Mouse (Mus musculus) embryonic facial prominence, embryonic 14.5 days (tissue): Measurements from ENCODE around the gene Wdr72. TPM values are rescaled to one million over a fixed set of nuclear protein-coding genes. Genes with fewer than 3 reads are reported as not detected.

ENCODE experiments used
- ATAC-seq: fragments of 200-750 bp; cut with Nextera tagmentation; 2 replicates; pipeline ENCODE4 v1.8.0; 2017; ENCODE audit warnings: low read depth, moderate number of reproducible peaks, moderate TSS enrichment
- DNase-seq: peaks from one replicate; pipeline ENCODE4 v3.0.0-alpha.2; 2015; ENCODE audit warnings: low spot score
- H3K27ac ChIP-seq: fragments of 300-500 bp; sonication (generic); replicated peaks from 2 replicates; pipeline ENCODE4 v1.5.1; 2014; ENCODE audit warnings: low read depth, mild to moderate bottlenecking, low read length, moderate library complexity
- H3K27me3 ChIP-seq: fragments of 300-500 bp; sonication (generic); replicated peaks from 2 replicates; pipeline ENCODE4 v1.6.1; 2014; ENCODE audit warnings: low read length; ENCODE audit not compliant: control insufficient read depth, insufficient read depth
- H3K36me3 ChIP-seq: fragments of 300-500 bp; sonication (generic); 2 replicates; pipeline ENCODE4 v1.6.1; 2014; ENCODE audit warnings: low read length, mixed read lengths; ENCODE audit not compliant: control insufficient read depth, insufficient read depth
- H3K4me1 ChIP-seq: fragments of 300-500 bp; sonication (generic); 2 replicates; pipeline ENCODE4 v1.6.1; 2014; ENCODE audit warnings: antibody characterized with exemption, low read length; ENCODE audit not compliant: control insufficient read depth, insufficient read depth
- H3K4me2 ChIP-seq: fragments of 300-500 bp; sonication (generic); 2 replicates; pipeline ENCODE4 v1.6.1; 2014; ENCODE audit warnings: low read depth, mild to moderate bottlenecking, low read length, moderate library complexity, mixed read lengths
- H3K4me3 ChIP-seq: fragments of 300-500 bp; sonication (generic); 2 replicates; pipeline ENCODE4 v1.5.1; 2014; ENCODE audit warnings: low read depth, mild to moderate bottlenecking, low read length
- H3K9ac ChIP-seq: fragments of 300-500 bp; sonication (generic); 2 replicates; pipeline ENCODE4 v1.6.1; 2014; ENCODE audit warnings: low read depth, mild to moderate bottlenecking, low read length, moderate library complexity, mixed read lengths
- H3K9me3 ChIP-seq: fragments of 300-500 bp; sonication (generic); 2 replicates; pipeline ENCODE4 v1.6.1; 2016; ENCODE audit warnings: low read length; ENCODE audit not compliant: control insufficient read depth
- WGBS: fragments of 180-500 bp; shearing (Covaris S2); extraction: QIAGEN DNeasy Blood & Tissue Kit; methylation state at CpG from one replicate; pipeline ENCODE4 v1.1.7; 2014; 5-methylcytosine and 5-hydroxymethylcytosine counted together
- polyA plus RNA-seq: library from polyadenylated mRNA; unstranded; fragments of >200 nt; fragmentation: Nextera tagmentation; extraction: Ambion mirVana; gene quantifications from 2 replicates; pipeline ENCODE4 v1.2.1, GENCODE M21; 2014

Gene Wdr72
- polyA plus RNA-seq = 0.50 and 0.86 TPM in 2 replicates

- 2% methylated on average over 9 of the region's 17 CpGs for WGBS
Measured at GRCm38 (mm10) chr9:74109761-74110460, at the start of gene Wdr72. Gene Wdr72 (plus strand): TSS chr9:74110356.

GRCm38 (mm10) chr9:74066278-74066677 is 43.9 kb upstream of the Wdr72 start:
- H3K4me2 ChIP-seq = no peak overlapping the region
- DNase-seq = no peak
- WGBS = 70% methylated on average over 3 of the region's 3 CpGs

More at GRCm38 (mm10) chr9:74109761-74110460, at the start of gene Wdr72:
- H3K27ac ChIP-seq = no peak within 1 kb of the TSS
- H3K9me3 ChIP-seq = no peaks in the 10 kb centered on the region
- DNase-seq (no peak), ATAC-seq (no peak)
- peak within 1 kb of the TSS; percentile 45 for H3K9ac ChIP-seq
- H3K36me3 ChIP-seq = no peaks in the 10 kb centered on the region
- no peaks in the 10 kb centered on the region for H3K4me1 ChIP-seq
- no peaks in the 10 kb centered on the region for H3K27me3 ChIP-seq
- H3K4me3 ChIP-seq = peak within 1 kb of the TSS; percentile 32
- H3K4me2 ChIP-seq = peak within 1 kb of the TSS; percentile 56

GRCm38 (mm10) chr9:74066766-74067165 is 43.4 kb upstream of the Wdr72 start:
- peak; percentile 74 for DNase-seq
- no peak for ATAC-seq
- H3K9ac ChIP-seq = no peak overlapping the region

More at GRCm38 (mm10) chr9:74066278-74066677, 43.9 kb upstream of the Wdr72 start:
- no peak overlapping the region for H3K27ac ChIP-seq
- no peaks in the 10 kb centered on the region for H3K9me3 ChIP-seq
- no peaks in the 10 kb centered on the region for H3K36me3 ChIP-seq
- no peak overlapping the region for H3K4me3 ChIP-seq
- H3K4me1 ChIP-seq = no peaks in the 10 kb centered on the region; the same call in 1 of the 2 replicates
- ATAC-seq = no peak
- H3K27me3 ChIP-seq = no peaks in the 10 kb centered on the region
- H3K9ac ChIP-seq = no peak overlapping the region

GRCm38 (mm10) chr9:74075958-74076357 is 34.2 kb upstream of the Wdr72 start:
- Histone ChIP-seq H3K27me3 (no peaks in the 10 kb centered on the region), H3K9ac (no peak overlapping the region), H3K4me2 (no peak overlapping the region), H3K27ac (no peak overlapping the region), H3K4me1 (no peaks in the 10 kb centered on the region), H3K9me3 (no peaks in the 10 kb centered on the region), H3K36me3 (no peaks in the 10 kb centered on the region), H3K4me3 (no peak overlapping the region)
- no peak for ATAC-seq
- no peak for DNase-seq
- 71% methylated on average over 2 of the region's 2 CpGs for WGBS

More at GRCm38 (mm10) chr9:74066766-74067165, 43.4 kb upstream of the Wdr72 start:
- Histone ChIP-seq H3K4me3 (no peak overlapping the region), H3K4me1 (no peaks in the 10 kb centered on the region; the same call in 1 of the 2 replicates), H3K36me3 (no peaks in the 10 kb centered on the region), H3K4me2 (no peak overlapping the region), H3K27ac (no peak overlapping the region), H3K27me3 (no peaks in the 10 kb centered on the region), H3K9me3 (no peaks in the 10 kb centered on the region)
- WGBS = 44% methylated on average over 10 of the region's 10 CpGs

GRCm38 (mm10) chr9:74078458-74078857 is 31.7 kb upstream of the Wdr72 start:
- ATAC-seq (no peak), DNase-seq (peak; percentile 21)
- H3K4me1 ChIP-seq = no peaks in the 10 kb centered on the region
- H3K9me3 ChIP-seq = no peaks in the 10 kb centered on the region
- no peaks in the 10 kb centered on the region for H3K27me3 ChIP-seq
- H3K4me3 ChIP-seq = no peak overlapping the region
- no peak overlapping the region for H3K27ac ChIP-seq
- no peak overlapping the region for H3K4me2 ChIP-seq
- H3K9ac ChIP-seq = no peak overlapping the region
- H3K36me3 ChIP-seq = no peaks in the 10 kb centered on the region

GRCm38 (mm10) chr9:74080241-74080640 is 29.9 kb upstream of the Wdr72 start:
- 37% methylated on average over 5 of the region's 5 CpGs for whole genome bisulfite sequencing
- Histone ChIP-seq H3K27ac (no peak overlapping the region), H3K9ac (no peak overlapping the region), H3K4me3 (no peak overlapping the region), H3K9me3 (no peaks in the 10 kb centered on the region), H3K4me2 (no peak overlapping the region), H3K4me1 (no peaks in the 10 kb centered on the region), H3K36me3 (no peaks in the 10 kb centered on the region), H3K27me3 (no peaks in the 10 kb centered on the region)
- ATAC-seq (no peak), DNase-seq (peak; percentile 35)

- Histone ChIP-seq H3K36me3 (no peaks in the 10 kb centered on the region), H3K4me2 (no peak overlapping the region), H3K9me3 (0 out of 2 replicates have a peak, but pooled peaks cover 6% of the 10 kb centered on the region), H3K9ac (no peak overlapping the region), H3K4me3 (no peak overlapping the region), H3K27ac (no peak overlapping the region), H3K27me3 (no peaks in the 10 kb centered on the region), H3K4me1 (no peaks in the 10 kb centered on the region)
- no peak for DNase-seq
- no peak for ATAC-seq
Measured at GRCm38 (mm10) chr9:74101591-74101990, 8.6 kb upstream of the Wdr72 start.

- H3K9me3 ChIP-seq = 0 out of 2 replicates have a peak, but pooled peaks cover 6% of the 10 kb centered on the region
- DNase-seq (no peak), ATAC-seq (no peak)
- H3K4me3 ChIP-seq = no peak overlapping the region
- H3K4me1 ChIP-seq = no peaks in the 10 kb centered on the region
- H3K4me2 ChIP-seq = no peak overlapping the region
- no peak overlapping the region for H3K27ac ChIP-seq
- H3K36me3 ChIP-seq = no peaks in the 10 kb centered on the region
- no peaks in the 10 kb centered on the region for H3K27me3 ChIP-seq
- no peak overlapping the region for H3K9ac ChIP-seq
- 83% methylated on average over 1 of the region's 1 CpGs for WGBS
Measured at GRCm38 (mm10) chr9:74102615-74103014, 7.5 kb upstream of the Wdr72 start.

GRCm38 (mm10) chr9:74110461-74110816 is 283 bp downstream of the Wdr72 start:
- Histone ChIP-seq H3K27ac (no peak overlapping the region), H3K4me1 (no peaks in the 10 kb centered on the region), H3K27me3 (no peaks in the 10 kb centered on the region), H3K36me3 (no peaks in the 10 kb centered on the region), H3K4me2 (peak overlapping the region; percentile 56), H3K9me3 (no peaks in the 10 kb centered on the region), H3K9ac (peak overlapping the region; percentile 45), H3K4me3 (peak overlapping the region; percentile 32)
- ATAC-seq (no peak), DNase-seq (no peak)
- 6% methylated on average over 4 of the region's 7 CpGs for WGBS
